Mouse (Mus musculus): ENCODE results near the gene Yipf2. TPM values are rescaled to one million over a fixed set of nuclear protein-coding genes. Genes with fewer than 3 reads are reported as not detected.
A peak's percentile ranks its signal among the peaks of the same experiment; 100 is the strongest.

The Yipf2 gene
- total and polyA plus RNA-seq, 2 experiments from 2014 or later = 18.4 to 25.5 TPM

GRCm38 (mm10) chr9:21591127-21591830, 1.3 kb downstream of the Yipf2 start:
- peak overlapping the region; percentile 81; the same call in 1 of the 2 replicates for H3K4me2 ChIP-seq (ENCODE audit: low read depth, low read length)
- no peak overlapping the region for H3K27ac ChIP-seq
- no peak for DNase-seq (ENCODE audit: low spot score)
- ATAC-seq = no peak
- no peak overlapping the region for H3K4me3 ChIP-seq (ENCODE audit: low read length)
- WGBS = 81% methylated on average over 6 of the region's 6 CpGs
- peaks cover 5% of the 10 kb centered on the region; the same call in 1 of the 2 replicates for H3K4me1 ChIP-seq (ENCODE audit: insufficient read depth, low read length)
- no peaks in the 10 kb centered on the region for H3K9me3 ChIP-seq (ENCODE audit: low read length)
- H3K36me3 ChIP-seq (ENCODE audit: insufficient read depth, low read length) = peaks cover 39% of the 10 kb centered on the region
- no peak overlapping the region for H3K9ac ChIP-seq (replicated peaks; ENCODE audit: low read length)
- no peak for TF ChIP-seq CTCF (IDR thresholded peaks at IDR 0.05; ENCODE audit: low read depth)
- no peaks in the 10 kb centered on the region for H3K27me3 ChIP-seq (ENCODE audit: insufficient read depth, low read length)

GRCm38 (mm10) chr9:21589538-21589937, 3.1 kb downstream of the Yipf2 start:
- ATAC-seq (no peak), DNase-seq (ENCODE audit: low spot score) (no peak)
- no peaks in the 10 kb centered on the region for H3K27me3 ChIP-seq (ENCODE audit: insufficient read depth, low read length)
- H3K9me3 ChIP-seq (ENCODE audit: low read length) = no peaks in the 10 kb centered on the region
- WGBS = 86% methylated on average over 5 of the region's 5 CpGs
- TF ChIP-seq CTCF (IDR thresholded peaks at IDR 0.05; ENCODE audit: low read depth) = no peak
- H3K4me1 ChIP-seq (ENCODE audit: insufficient read depth, low read length) = peaks cover 5% of the 10 kb centered on the region; the same call in 1 of the 2 replicates
- H3K36me3 ChIP-seq (ENCODE audit: insufficient read depth, low read length) = peaks cover 49% of the 10 kb centered on the region
- H3K27ac ChIP-seq = no peak overlapping the region
- no peak overlapping the region for H3K4me2 ChIP-seq (ENCODE audit: low read depth, low read length)
- H3K4me3 ChIP-seq (ENCODE audit: low read length) = no peak overlapping the region
- no peak overlapping the region for H3K9ac ChIP-seq (replicated peaks; ENCODE audit: low read length)

- no peak for DNase-seq (ENCODE audit: low spot score)
- Histone ChIP-seq H3K27me3 (ENCODE audit: insufficient read depth, low read length) (no peaks in the 10 kb centered on the region), H3K27ac (no peak overlapping the region), H3K4me1 (ENCODE audit: insufficient read depth, low read length) (peaks cover 5% of the 10 kb centered on the region; the same call in 1 of the 2 replicates), H3K4me2 (ENCODE audit: low read depth, low read length) (no peak overlapping the region), H3K4me3 (ENCODE audit: low read length) (no peak overlapping the region), H3K9ac (replicated peaks; ENCODE audit: low read length) (no peak overlapping the region), H3K36me3 (ENCODE audit: insufficient read depth, low read length) (peaks cover 57% of the 10 kb centered on the region), H3K9me3 (ENCODE audit: low read length) (no peaks in the 10 kb centered on the region)
- WGBS = 88% methylated on average over 8 of the region's 8 CpGs
- ATAC-seq = no peak
- TF ChIP-seq CTCF (IDR thresholded peaks at IDR 0.05; ENCODE audit: low read depth) = no peak
Observed at GRCm38 (mm10) chr9:21588350-21588749, 4.3 kb downstream of the Yipf2 start.

GRCm38 (mm10) chr9:21587678-21588349, 4.8 kb downstream of the Yipf2 start:
- H3K27ac ChIP-seq = no peak overlapping the region
- H3K4me2 ChIP-seq (ENCODE audit: low read depth, low read length) = no peak overlapping the region
- H3K27me3 ChIP-seq (ENCODE audit: insufficient read depth, low read length) = no peaks in the 10 kb centered on the region
- H3K4me1 ChIP-seq (ENCODE audit: insufficient read depth, low read length) = peaks cover 5% of the 10 kb centered on the region; the same call in 1 of the 2 replicates
- no peak for DNase-seq (ENCODE audit: low spot score)
- no peak for ATAC-seq
- H3K4me3 ChIP-seq (ENCODE audit: low read length) = no peak overlapping the region
- TF ChIP-seq CTCF (IDR thresholded peaks at IDR 0.05; ENCODE audit: low read depth) = no peak
- H3K36me3 ChIP-seq (ENCODE audit: insufficient read depth, low read length) = peaks cover 62% of the 10 kb centered on the region
- no peak overlapping the region for H3K9ac ChIP-seq (replicated peaks; ENCODE audit: low read length)
- H3K9me3 ChIP-seq (ENCODE audit: low read length) = no peaks in the 10 kb centered on the region
- 83% methylated on average over 23 of the region's 23 CpGs for WGBS

DNA sequence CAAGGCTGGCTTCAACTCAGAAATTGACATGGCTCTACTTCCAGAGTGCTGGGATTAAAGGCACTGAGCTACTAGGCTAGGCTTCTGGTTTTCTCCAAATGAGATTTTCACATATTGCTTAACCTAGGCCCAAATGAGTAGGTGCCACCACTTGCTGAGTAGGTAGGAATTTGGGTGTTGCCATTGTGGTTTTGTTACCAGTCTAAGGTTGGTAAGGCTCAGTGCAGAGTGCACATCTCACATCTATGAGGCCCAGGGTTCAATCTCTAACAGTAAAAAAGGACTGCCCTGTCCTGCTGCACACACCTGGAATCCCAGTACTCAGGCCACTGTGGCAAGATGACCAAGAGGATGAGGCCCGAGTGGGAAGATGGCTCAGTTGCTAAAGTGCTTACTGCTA, 7.2 kb downstream of the Yipf2 start:
- Histone ChIP-seq H3K4me2 (ENCODE audit: low read depth, low read length) (no peak overlapping the region), H3K4me3 (ENCODE audit: low read length) (no peak overlapping the region), H3K9me3 (ENCODE audit: low read length) (no peaks in the 10 kb centered on the region), H3K9ac (replicated peaks; ENCODE audit: low read length) (no peak overlapping the region), H3K36me3 (ENCODE audit: insufficient read depth, low read length) (peaks cover 73% of the 10 kb centered on the region), H3K27me3 (ENCODE audit: insufficient read depth, low read length) (no peaks in the 10 kb centered on the region), H3K4me1 (ENCODE audit: insufficient read depth, low read length) (no peaks in the 10 kb centered on the region), H3K27ac (no peak overlapping the region)
- DNase-seq (ENCODE audit: low spot score) (no peak), ATAC-seq (no peak)
- no peak for TF ChIP-seq CTCF (IDR thresholded peaks at IDR 0.05; ENCODE audit: low read depth)
- 100% methylated on average over 1 of the region's 1 CpGs for WGBS

DNA sequence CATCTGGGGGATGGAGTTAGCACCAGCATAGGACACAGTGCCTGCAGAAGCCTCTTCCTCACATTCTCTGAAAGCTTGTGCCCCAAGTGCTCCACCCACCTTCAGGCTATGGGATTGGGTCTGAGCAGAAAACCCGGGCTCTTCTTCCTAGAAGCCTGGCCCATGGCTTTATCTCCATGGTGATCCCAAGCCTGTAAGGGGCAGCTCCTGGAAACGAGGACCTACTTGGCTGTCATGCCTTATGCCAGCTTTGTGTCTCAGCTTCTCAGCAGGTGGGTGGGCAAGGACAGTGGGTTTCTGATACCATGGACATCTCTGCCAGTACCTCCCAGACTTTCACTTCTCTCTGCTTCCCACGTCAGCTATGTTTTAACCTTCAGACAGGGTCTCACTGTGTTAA, 14.4 kb downstream of the Yipf2 start:
- Histone ChIP-seq H3K27ac (no peak overlapping the region), H3K27me3 (ENCODE audit: insufficient read depth, low read length) (no peaks in the 10 kb centered on the region), H3K9me3 (ENCODE audit: low read length) (no peaks in the 10 kb centered on the region), H3K4me3 (ENCODE audit: low read length) (no peak overlapping the region), H3K4me2 (ENCODE audit: low read depth, low read length) (no peak overlapping the region), H3K9ac (replicated peaks; ENCODE audit: low read length) (no peak overlapping the region), H3K4me1 (ENCODE audit: insufficient read depth, low read length) (no peaks in the 10 kb centered on the region), H3K36me3 (ENCODE audit: insufficient read depth, low read length) (peaks cover 52% of the 10 kb centered on the region)
- WGBS = 36% methylated on average over 3 of the region's 3 CpGs
- ATAC-seq = peak; percentile 50
- DNase-seq (ENCODE audit: low spot score) = peak; percentile 54
- TF ChIP-seq CTCF (IDR thresholded peaks at IDR 0.05; ENCODE audit: low read depth) = no peak

- no peaks in the 10 kb centered on the region for H3K27me3 ChIP-seq (ENCODE audit: insufficient read depth, low read length)
- H3K36me3 ChIP-seq (ENCODE audit: insufficient read depth, low read length) = peaks cover 59% of the 10 kb centered on the region
- H3K9me3 ChIP-seq (ENCODE audit: low read length) = no peaks in the 10 kb centered on the region
- peak; percentile 53 for DNase-seq (ENCODE audit: low spot score)
- WGBS = 85% methylated on average over 1 of the region's 1 CpGs
- no peak overlapping the region for H3K4me3 ChIP-seq (ENCODE audit: low read length)
- no peaks in the 10 kb centered on the region for H3K4me1 ChIP-seq (ENCODE audit: insufficient read depth, low read length)
- H3K9ac ChIP-seq (replicated peaks; ENCODE audit: low read length) = no peak overlapping the region
- no peak for TF ChIP-seq CTCF (IDR thresholded peaks at IDR 0.05; ENCODE audit: low read depth)
- 0 out of 2 replicates have a peak overlapping the region, but pooled peaks have one; percentile 20 for H3K27ac ChIP-seq
- peak; percentile 69; the same call in 1 of the 2 replicates for ATAC-seq
- no peak overlapping the region for H3K4me2 ChIP-seq (ENCODE audit: low read depth, low read length)
Observed at GRCm38 (mm10) chr9:21576286-21576685, 16.3 kb downstream of the Yipf2 start.

All from hindbrain, postnatal 0 days (tissue).